Comparison of ENCODE assay signal across 8 mouse cellular contexts in the genomic region with DNA sequence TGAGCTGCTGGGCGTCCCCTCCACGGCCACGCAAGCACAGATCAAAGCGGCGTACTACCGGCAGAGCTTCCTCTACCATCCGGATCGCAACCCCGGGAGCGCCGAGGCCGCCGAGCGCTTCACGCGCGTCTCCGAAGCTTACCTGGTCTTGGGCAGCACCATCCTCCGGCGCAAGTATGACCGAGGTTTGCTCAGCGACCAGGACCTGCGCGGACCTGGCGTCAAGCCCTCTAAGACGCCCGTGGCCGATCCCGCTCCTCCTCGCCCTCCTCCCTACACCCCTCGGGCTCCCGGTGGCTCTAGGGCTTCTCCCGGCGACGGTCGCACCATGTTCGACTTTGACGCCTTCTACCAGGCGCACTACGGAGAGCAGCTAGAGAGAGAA. TPM values are rescaled to one million over a fixed set of nuclear protein-coding genes. Genes with fewer than 3 reads are reported as not detected.
A peak's percentile ranks its signal among the peaks of the same experiment; 100 is the strongest.
DNase-seq lines count a peak whose midpoint lies in the region; ATAC-seq lines count a peak whose summit lies in the region.

No protein-coding gene starts in this region.

- 0 out of 2 replicates have a peak overlapping the region, but pooled peaks have one; percentile 36 for H3K27ac ChIP-seq in limb, embryonic 11.5 days (replicated peaks; ENCODE audit: low read depth, low read length)
- peak overlapping the region; percentile 85 for H3K27ac ChIP-seq in neural tube, embryonic 15.5 days (replicated peaks)

- H3K4me2 ChIP-seq in limb, embryonic 11.5 days (ENCODE audit: low read depth, severe bottlenecking): peak overlapping the region; percentile 89
- H3K4me2 ChIP-seq in neural tube, embryonic 15.5 days: peak overlapping the region; percentile 93

- DNase-seq in cerebellum, adult 9-11 months: no peak
- peak; percentile 34 for DNase-seq in right cerebral cortex, postnatal 4 days
- DNase-seq in right cerebral cortex, adult 2 months (ENCODE audit: low spot score in 2 of 2): no peak
- DNase-seq in limb, embryonic 11.5 days (ENCODE audit: low spot score): no peak
- DNase-seq in adrenal gland, adult 18-20 months (ENCODE audit: low spot score in 2 of 2): no peak
- DNase-seq in Muller cell, postnatal 12 days (ENCODE audit: inconsistent ontology term): no peak

- peaks cover 16% of the 10 kb centered on the region for H3K36me3 ChIP-seq in limb, embryonic 11.5 days (ENCODE audit: control insufficient read depth, insufficient read depth, low read length)
- peaks cover 33% of the 10 kb centered on the region for H3K36me3 ChIP-seq in neural tube, embryonic 15.5 days

- peak overlapping the region; percentile 97 for H3K4me3 ChIP-seq in limb, embryonic 11.5 days (ENCODE audit: low read depth, low read length)
- H3K4me3 ChIP-seq in neural tube, embryonic 15.5 days (replicated peaks): peak overlapping the region; percentile 88

- no peaks in the 10 kb centered on the region for H3K27me3 ChIP-seq in limb, embryonic 11.5 days (ENCODE audit: control insufficient read depth, insufficient read depth, low read length)
- no peaks in the 10 kb centered on the region for H3K27me3 ChIP-seq in neural tube, embryonic 15.5 days (replicated peaks)

- peak overlapping the region; percentile 85 for H3K9ac ChIP-seq in limb, embryonic 11.5 days (ENCODE audit: low read length)
- H3K9ac ChIP-seq in neural tube, embryonic 15.5 days (replicated peaks): peak overlapping the region; percentile 72

- H3K4me1 ChIP-seq in limb, embryonic 11.5 days (ENCODE audit: control insufficient read depth, insufficient read depth, low read length): no peaks in the 10 kb centered on the region; the same call in 1 of the 2 replicates
- H3K4me1 ChIP-seq in neural tube, embryonic 15.5 days: peaks cover 30% of the 10 kb centered on the region

- ATAC-seq in cerebellum, adult (ENCODE audit: insufficient number of reproducible peaks, low FRiP score, low TSS enrichment): peak; percentile 38; the same call in 1 of the 2 replicates
- ATAC-seq in limb, embryonic 11.5 days (ENCODE audit: insufficient number of reproducible peaks, low FRiP score, low TSS enrichment, low read depth): peak; percentile 22; the same call in 1 of the 2 replicates
- ATAC-seq in neural tube, embryonic 15.5 days (ENCODE audit: low FRiP score): peak; percentile 69

- H3K9me3 ChIP-seq in limb, embryonic 11.5 days (ENCODE audit: control insufficient read depth, low read length): no peaks in the 10 kb centered on the region; the same call in 1 of the 2 replicates
- no peaks in the 10 kb centered on the region for H3K9me3 ChIP-seq in neural tube, embryonic 15.5 days (replicated peaks)

- WGBS in limb, embryonic 11.5 days: under 1% methylated on average over 40 of the region's 40 CpGs
- WGBS in neural tube, embryonic 15.5 days: under 1% methylated on average over 40 of the region's 40 CpGs

RNA-seq across cellular contexts. Expression of gene Dnajc30, which starts 0.4 kb away (rescaled TPM):
- polyA plus RNA-seq in limb, embryonic 11.5 days (2014; fragmentation: Nextera tagmentation; extraction: Ambion mirVana): 33.3 and 34.1 TPM in 2 replicates
- 40.6 and 44.5 TPM in 2 replicates for polyA plus RNA-seq in neural tube, embryonic 15.5 days (2015; fragmentation: Nextera tagmentation; extraction: Ambion mirVana)
- total RNA-seq in adrenal gland, adult 18-20 months (2021): 10 to 100 TPM; 25.8 to 30.3 TPM

RNA-seq across cellular contexts. Expression of gene Bud23, which starts 0.4 kb away (rescaled TPM):
- 156 and 157 TPM in 2 replicates for polyA plus RNA-seq in limb, embryonic 11.5 days (2014; fragmentation: Nextera tagmentation; extraction: Ambion mirVana)
- 75.0 and 87.9 TPM in 2 replicates for polyA plus RNA-seq in neural tube, embryonic 15.5 days (2015; fragmentation: Nextera tagmentation; extraction: Ambion mirVana)
- 10 to 100 TPM; 45.7 to 55.0 TPM for total RNA-seq in adrenal gland, adult 18-20 months (2021)

RNA-seq across cellular contexts. Expression of gene Vps37d, which starts 13.7 kb away (rescaled TPM):
- 10.0 and 10.7 TPM in 2 replicates for polyA plus RNA-seq in limb, embryonic 11.5 days (2014; fragmentation: Nextera tagmentation; extraction: Ambion mirVana)
- polyA plus RNA-seq in neural tube, embryonic 15.5 days (2015; fragmentation: Nextera tagmentation; extraction: Ambion mirVana): 30.3 and 34.0 TPM in 2 replicates
- total RNA-seq in adrenal gland, adult 18-20 months (2021): 1 to 10 TPM; 1.9 to 2.5 TPM

RNA-seq across cellular contexts. Expression of gene Mlxipl, which starts 25.3 kb away (rescaled TPM):
- polyA plus RNA-seq in limb, embryonic 11.5 days (2014; fragmentation: Nextera tagmentation; extraction: Ambion mirVana): 3.2 and 3.3 TPM in 2 replicates
- polyA plus RNA-seq in neural tube, embryonic 15.5 days (2015; fragmentation: Nextera tagmentation; extraction: Ambion mirVana): 0.79 and 0.84 TPM in 2 replicates
- total RNA-seq in adrenal gland, adult 18-20 months (2021): 100 to 1,000 TPM in 1 of 2 experiments, 10 to 100 TPM in 1; 67.0 to 169 TPM

RNA-seq across cellular contexts. Expression of gene Stx1a, which starts 41.1 kb away (rescaled TPM):
- polyA plus RNA-seq in limb, embryonic 11.5 days (2014; fragmentation: Nextera tagmentation; extraction: Ambion mirVana): 8.2 and 10.2 TPM in 2 replicates
- polyA plus RNA-seq in neural tube, embryonic 15.5 days (2015; fragmentation: Nextera tagmentation; extraction: Ambion mirVana): 118 and 141 TPM in 2 replicates
- total RNA-seq in adrenal gland, adult 18-20 months (2021): 1 to 10 TPM; 6.0 to 7.2 TPM
